Mouse (Mus musculus): Measurements from ENCODE around the gene Cdk5r1.

DNA sequence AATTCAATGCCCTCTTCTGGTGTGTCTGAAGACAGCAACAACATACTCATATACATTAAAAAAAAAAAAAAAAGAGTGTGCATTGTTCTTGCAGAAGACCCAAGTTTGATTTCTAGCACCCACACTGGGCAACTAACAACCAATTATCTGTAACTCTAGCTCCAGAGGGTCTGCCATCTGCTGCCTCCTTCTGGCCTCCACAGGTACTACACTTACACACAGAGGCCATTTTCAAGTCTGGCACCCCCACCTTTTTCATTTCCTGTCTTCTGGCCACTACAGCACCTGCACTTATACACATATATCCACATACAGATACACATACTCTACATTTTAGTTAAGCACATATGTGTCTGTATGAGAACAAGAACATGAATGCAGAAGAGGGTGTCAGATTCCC is 50.9 kb downstream of the Cdk5r1 start:
- peak; percentile 39 for TF ChIP-seq CTCF (IDR thresholded peaks at IDR 0.05)
- no peak for TF ChIP-seq EP300 (IDR thresholded peaks at IDR 0.05)
